In the genomic region with DNA sequence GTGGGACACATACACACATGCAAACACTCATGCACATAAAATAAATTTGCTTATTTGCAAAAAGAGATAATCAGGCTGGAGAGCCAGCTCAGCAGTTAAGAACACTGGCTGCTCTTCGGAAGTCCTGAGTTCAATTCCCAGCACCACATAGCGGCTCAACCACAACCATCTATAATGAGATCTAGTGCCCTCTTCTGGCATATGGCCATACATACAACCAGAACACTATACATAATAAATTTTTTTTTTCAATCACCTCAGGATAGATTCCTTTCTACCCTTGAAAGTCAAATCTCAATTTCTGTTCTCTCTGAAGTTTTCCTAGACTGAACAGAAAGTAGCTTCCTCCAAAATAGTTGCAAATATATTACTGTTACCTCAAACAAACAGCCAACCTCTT, we compare ENCODE assay signal across 8 mouse cellular contexts. TPM values are rescaled to one million over a fixed set of nuclear protein-coding genes. Genes with fewer than 3 reads are reported as not detected.
A peak's percentile ranks its signal among the peaks of the same experiment; 100 is the strongest.
DNase-seq lines count a peak whose midpoint lies in the region; ATAC-seq lines count a peak whose summit lies in the region.

No protein-coding gene starts in this region.

- H3K4me1 ChIP-seq in kidney, embryonic 16.5 days (ENCODE audit: insufficient read depth, low read length) = peaks cover 5% of the 10 kb centered on the region
- peaks cover 4% of the 10 kb centered on the region; the same call in 1 of the 2 replicates for H3K4me1 ChIP-seq in embryonic facial prominence, embryonic 14.5 days (ENCODE audit: control insufficient read depth, insufficient read depth, low read length)
- no peaks in the 10 kb centered on the region for H3K4me1 ChIP-seq in intestine, embryonic 15.5 days (replicated peaks)
- peaks cover 8% of the 10 kb centered on the region for H3K4me1 ChIP-seq in midbrain, embryonic 16.5 days (ENCODE audit: control insufficient read depth, insufficient read depth, low read length)

- peaks cover 36% of the 10 kb centered on the region for H3K36me3 ChIP-seq in kidney, embryonic 16.5 days (ENCODE audit: insufficient read depth, low read length)
- peaks cover 48% of the 10 kb centered on the region for H3K36me3 ChIP-seq in embryonic facial prominence, embryonic 14.5 days (ENCODE audit: control insufficient read depth, insufficient read depth, low read length)
- peaks cover 33% of the 10 kb centered on the region for H3K36me3 ChIP-seq in intestine, embryonic 15.5 days
- H3K36me3 ChIP-seq in midbrain, embryonic 16.5 days (ENCODE audit: control insufficient read depth, insufficient read depth, low read length) = peaks cover 31% of the 10 kb centered on the region

- WGBS in kidney, embryonic 16.5 days = 99% methylated on average over 2 of the region's 2 CpGs
- WGBS in embryonic facial prominence, embryonic 14.5 days = 96% methylated on average over 2 of the region's 2 CpGs
- 95% methylated on average over 2 of the region's 2 CpGs for WGBS in intestine, embryonic 15.5 days
- 98% methylated on average over 2 of the region's 2 CpGs for WGBS in midbrain, embryonic 16.5 days

- H3K27ac ChIP-seq in kidney, embryonic 16.5 days (ENCODE audit: low read length) = no peak overlapping the region
- no peak overlapping the region for H3K27ac ChIP-seq in embryonic facial prominence, embryonic 14.5 days (replicated peaks; ENCODE audit: low read depth, low read length)
- no peak overlapping the region for H3K27ac ChIP-seq in intestine, embryonic 15.5 days
- H3K27ac ChIP-seq in midbrain, embryonic 16.5 days (ENCODE audit: low read length) = no peak overlapping the region

- no peak for ATAC-seq in kidney, embryonic 16.5 days (ENCODE audit: low FRiP score, low TSS enrichment)
- ATAC-seq in embryonic facial prominence, embryonic 14.5 days (ENCODE audit: low read depth) = no peak
- no peak for ATAC-seq in intestine, embryonic 15.5 days
- no peak for ATAC-seq in midbrain, embryonic 16.5 days

- DNase-seq in kidney, adult 9 months = no peak
- DNase-seq in embryonic facial prominence, embryonic 14.5 days (ENCODE audit: low spot score) = no peak
- DNase-seq in adipocyte (ENCODE audit: low spot score) = no peak
- DNase-seq in thymus, postnatal 4 days = no peak
- no peak for DNase-seq in right cerebral cortex, adult 18-20 months

- H3K4me3 ChIP-seq in kidney, embryonic 16.5 days (ENCODE audit: low read length) = peak overlapping the region; percentile 91
- H3K4me3 ChIP-seq in embryonic facial prominence, embryonic 14.5 days (ENCODE audit: low read depth, low read length) = peak overlapping the region; percentile 77
- peak overlapping the region; percentile 74; the same call in 1 of the 2 replicates for H3K4me3 ChIP-seq in intestine, embryonic 15.5 days (replicated peaks)
- H3K4me3 ChIP-seq in midbrain, embryonic 16.5 days (ENCODE audit: low read depth, low read length) = peak overlapping the region; percentile 59

- peak overlapping the region; percentile 93 for H3K4me2 ChIP-seq in kidney, embryonic 16.5 days (replicated peaks; ENCODE audit: low read depth, low read length)
- peak overlapping the region; percentile 82 for H3K4me2 ChIP-seq in embryonic facial prominence, embryonic 14.5 days (ENCODE audit: low read depth, low read length)
- peak overlapping the region; percentile 81; the same call in 1 of the 2 replicates for H3K4me2 ChIP-seq in intestine, embryonic 15.5 days (replicated peaks)
- H3K4me2 ChIP-seq in midbrain, embryonic 16.5 days (ENCODE audit: low read length) = peak overlapping the region; percentile 69

- H3K9me3 ChIP-seq in kidney, embryonic 16.5 days (ENCODE audit: low read length) = no peaks in the 10 kb centered on the region
- H3K9me3 ChIP-seq in embryonic facial prominence, embryonic 14.5 days (ENCODE audit: control insufficient read depth, low read length) = no peaks in the 10 kb centered on the region
- H3K9me3 ChIP-seq in intestine, embryonic 15.5 days = 0 out of 2 replicates have a peak, but pooled peaks cover 3% of the 10 kb centered on the region
- H3K9me3 ChIP-seq in midbrain, embryonic 16.5 days (replicated peaks; ENCODE audit: control insufficient read depth, low read length, poor library complexity, severe bottlenecking) = no peaks in the 10 kb centered on the region

- H3K27me3 ChIP-seq in kidney, embryonic 16.5 days (ENCODE audit: insufficient read depth, low read length) = no peaks in the 10 kb centered on the region
- no peaks in the 10 kb centered on the region for H3K27me3 ChIP-seq in embryonic facial prominence, embryonic 14.5 days (replicated peaks; ENCODE audit: control insufficient read depth, insufficient read depth, low read length)
- H3K27me3 ChIP-seq in intestine, embryonic 15.5 days (replicated peaks) = no peaks in the 10 kb centered on the region
- no peaks in the 10 kb centered on the region for H3K27me3 ChIP-seq in midbrain, embryonic 16.5 days (ENCODE audit: control insufficient read depth, insufficient read depth, low read depth, low read length)

- no peak overlapping the region; the same call in 1 of the 2 replicates for H3K9ac ChIP-seq in kidney, embryonic 16.5 days (replicated peaks; ENCODE audit: low read length)
- H3K9ac ChIP-seq in embryonic facial prominence, embryonic 14.5 days (ENCODE audit: low read depth, low read length) = peak overlapping the region; percentile 82; the same call in 1 of the 2 replicates
- H3K9ac ChIP-seq in intestine, embryonic 15.5 days = no peak overlapping the region
- H3K9ac ChIP-seq in midbrain, embryonic 16.5 days (ENCODE audit: low read depth, low read length) = no peak overlapping the region

RNA-seq across cellular contexts. Expression of a gene that starts 1.6 kb away (rescaled TPM):
- 71.5 and 72.5 TPM in 2 replicates for polyA plus RNA-seq in kidney, embryonic 16.5 days (2015; fragmentation: Nextera tagmentation; extraction: Ambion mirVana)
- 60.5 and 71.2 TPM in 2 replicates for polyA plus RNA-seq in embryonic facial prominence, embryonic 14.5 days (2014; fragmentation: Nextera tagmentation; extraction: Ambion mirVana)
- 52.1 and 52.5 TPM in 2 replicates for polyA plus RNA-seq in intestine, embryonic 15.5 days (2015; fragmentation: Nextera tagmentation; extraction: Ambion mirVana)
- polyA plus RNA-seq in midbrain, embryonic 16.5 days (2015; fragmentation: Nextera tagmentation; extraction: Ambion mirVana) = 122 and 127 TPM in 2 replicates

RNA-seq across cellular contexts. Expression of a gene that starts 24.7 kb away (rescaled TPM):
- polyA plus RNA-seq in kidney, embryonic 16.5 days (2015; fragmentation: Nextera tagmentation; extraction: Ambion mirVana) = 0.14 and 0.19 TPM in 2 replicates
- polyA plus RNA-seq in embryonic facial prominence, embryonic 14.5 days (2014; fragmentation: Nextera tagmentation; extraction: Ambion mirVana) = 0.29 and 0.60 TPM in 2 replicates
- polyA plus RNA-seq in intestine, embryonic 15.5 days (2015; fragmentation: Nextera tagmentation; extraction: Ambion mirVana) = 0.19 and 0.21 TPM in 2 replicates
- polyA plus RNA-seq in midbrain, embryonic 16.5 days (2015; fragmentation: Nextera tagmentation; extraction: Ambion mirVana) = 0.46 and 0.62 TPM in 2 replicates

RNA-seq across cellular contexts. Expression of a gene that starts 29.8 kb away (rescaled TPM):
- 2.7 and 3.5 TPM in 2 replicates for polyA plus RNA-seq in kidney, embryonic 16.5 days (2015; fragmentation: Nextera tagmentation; extraction: Ambion mirVana)
- polyA plus RNA-seq in embryonic facial prominence, embryonic 14.5 days (2014; fragmentation: Nextera tagmentation; extraction: Ambion mirVana) = 7.1 and 13.7 TPM in 2 replicates
- polyA plus RNA-seq in intestine, embryonic 15.5 days (2015; fragmentation: Nextera tagmentation; extraction: Ambion mirVana) = 0.66 and 0.77 TPM in 2 replicates
- polyA plus RNA-seq in midbrain, embryonic 16.5 days (2015; fragmentation: Nextera tagmentation; extraction: Ambion mirVana) = 12.1 and 13.6 TPM in 2 replicates

RNA-seq across cellular contexts. Expression of a gene that starts 31.4 kb away (rescaled TPM):
- polyA plus RNA-seq in kidney, embryonic 16.5 days (2015; fragmentation: Nextera tagmentation; extraction: Ambion mirVana) = 95.9 and 96.7 TPM in 2 replicates
- 91.9 and 92.5 TPM in 2 replicates for polyA plus RNA-seq in embryonic facial prominence, embryonic 14.5 days (2014; fragmentation: Nextera tagmentation; extraction: Ambion mirVana)
- polyA plus RNA-seq in intestine, embryonic 15.5 days (2015; fragmentation: Nextera tagmentation; extraction: Ambion mirVana) = 95.2 and 96.7 TPM in 2 replicates
- 58.2 and 59.2 TPM in 2 replicates for polyA plus RNA-seq in midbrain, embryonic 16.5 days (2015; fragmentation: Nextera tagmentation; extraction: Ambion mirVana)
